Mouse (Mus musculus): ENCODE data around the gene Prss8. TPM values are rescaled to one million over a fixed set of nuclear protein-coding genes. Genes with fewer than 3 reads are reported as not detected.

The Prss8 gene
- polyA plus RNA-seq, 1 experiment from 2014 or later = 4.0 TPM

- peaks cover 63% of the 10 kb centered on the region for H3K36me3 ChIP-seq (ENCODE audit: control insufficient read depth, insufficient read depth, low read length)
- 0 out of 2 replicates have a peak, but pooled peaks cover 3% of the 10 kb centered on the region for H3K4me1 ChIP-seq (ENCODE audit: control insufficient read depth, insufficient read depth, low read length)
- ATAC-seq (ENCODE audit: insufficient number of reproducible peaks, low FRiP score, low TSS enrichment, low read depth) (no peak), DNase-seq (ENCODE audit: low spot score) (no peak)
- 90% methylated on average over 12 of the region's 12 CpGs for WGBS
- H3K9ac ChIP-seq (ENCODE audit: low read length) = no peak overlapping the region
- H3K4me2 ChIP-seq (ENCODE audit: low read depth, severe bottlenecking) = no peak overlapping the region
- H3K27ac ChIP-seq (replicated peaks; ENCODE audit: low read depth, low read length) = no peak overlapping the region
- no peak overlapping the region for H3K4me3 ChIP-seq (ENCODE audit: low read depth, low read length)
- no peaks in the 10 kb centered on the region for H3K27me3 ChIP-seq (ENCODE audit: control insufficient read depth, insufficient read depth, low read length)
- no peaks in the 10 kb centered on the region for H3K9me3 ChIP-seq (ENCODE audit: control insufficient read depth, low read length)
Observed at GRCm38 (mm10) chr7:127880431-127880830, 49.5 kb downstream of the Prss8 start.

GRCm38 (mm10) chr7:127879301-127879700, 50.6 kb downstream of the Prss8 start:
- H3K9me3 ChIP-seq (ENCODE audit: control insufficient read depth, low read length) = no peaks in the 10 kb centered on the region
- peaks cover 6% of the 10 kb centered on the region for H3K4me1 ChIP-seq (ENCODE audit: control insufficient read depth, insufficient read depth, low read length)
- H3K4me3 ChIP-seq (ENCODE audit: low read depth, low read length) = no peak overlapping the region
- ATAC-seq (ENCODE audit: insufficient number of reproducible peaks, low FRiP score, low TSS enrichment, low read depth) (no peak), DNase-seq (ENCODE audit: low spot score) (no peak)
- no peak overlapping the region for H3K9ac ChIP-seq (ENCODE audit: low read length)
- WGBS = 96% methylated on average over 9 of the region's 9 CpGs
- H3K36me3 ChIP-seq (ENCODE audit: control insufficient read depth, insufficient read depth, low read length) = peaks cover 61% of the 10 kb centered on the region
- no peak overlapping the region for H3K27ac ChIP-seq (replicated peaks; ENCODE audit: low read depth, low read length)
- H3K27me3 ChIP-seq (ENCODE audit: control insufficient read depth, insufficient read depth, low read length) = no peaks in the 10 kb centered on the region
- no peak overlapping the region for H3K4me2 ChIP-seq (ENCODE audit: low read depth, severe bottlenecking)

- DNase-seq (ENCODE audit: low spot score) (peak; percentile 95), ATAC-seq (ENCODE audit: insufficient number of reproducible peaks, low FRiP score, low TSS enrichment, low read depth) (peak; percentile 59; the same call in 1 of the 2 replicates)
- H3K4me3 ChIP-seq (ENCODE audit: low read depth, low read length) = peak within 1 kb of the TSS; percentile 73
- peak within 1 kb of the TSS; percentile 99 for H3K9ac ChIP-seq (ENCODE audit: low read length)
- H3K4me2 ChIP-seq (ENCODE audit: low read depth, severe bottlenecking) = peak within 1 kb of the TSS; percentile 72
- H3K4me1 ChIP-seq (ENCODE audit: control insufficient read depth, insufficient read depth, low read length) = peaks cover 11% of the 10 kb centered on the region
- no peaks in the 10 kb centered on the region for H3K27me3 ChIP-seq (ENCODE audit: control insufficient read depth, insufficient read depth, low read length)
- H3K27ac ChIP-seq (replicated peaks; ENCODE audit: low read depth, low read length) = peak within 1 kb of the TSS; percentile 96
- H3K36me3 ChIP-seq (ENCODE audit: control insufficient read depth, insufficient read depth, low read length) = peaks cover 41% of the 10 kb centered on the region
- WGBS = under 1% methylated on average over 60 of the region's 60 CpGs
- H3K9me3 ChIP-seq (ENCODE audit: control insufficient read depth, low read length) = no peaks in the 10 kb centered on the region
Observed at GRCm38 (mm10) chr7:127876467-127877348, 53.2 kb downstream of the Prss8 start, which contains the start of gene Zfp668. TSS of gene Zfp668 (minus strand) at chr7:127876828.

- Histone ChIP-seq H3K9me3 (ENCODE audit: control insufficient read depth, low read length) (no peaks in the 10 kb centered on the region), H3K27ac (replicated peaks; ENCODE audit: low read depth, low read length) (peak within 1 kb of the TSS; percentile 96), H3K4me1 (ENCODE audit: control insufficient read depth, insufficient read depth, low read length) (peaks cover 11% of the 10 kb centered on the region), H3K27me3 (ENCODE audit: control insufficient read depth, insufficient read depth, low read length) (no peaks in the 10 kb centered on the region), H3K9ac (ENCODE audit: low read length) (peak within 1 kb of the TSS; percentile 99), H3K36me3 (ENCODE audit: control insufficient read depth, insufficient read depth, low read length) (peaks cover 36% of the 10 kb centered on the region), H3K4me3 (ENCODE audit: low read depth, low read length) (peak within 1 kb of the TSS; percentile 73), H3K4me2 (ENCODE audit: low read depth, severe bottlenecking) (peak within 1 kb of the TSS; percentile 72)
- ATAC-seq (ENCODE audit: insufficient number of reproducible peaks, low FRiP score, low TSS enrichment, low read depth) (peak; percentile 84), DNase-seq (ENCODE audit: low spot score) (peak; percentile 91)
- under 1% methylated on average over 41 of the region's 41 CpGs for WGBS
Observed at GRCm38 (mm10) chr7:127876041-127876466, 53.9 kb downstream of the Prss8 start, which contains the start of gene Zfp646. TSS of gene Zfp646 (plus strand) at chr7:127876221.

Other genes with a start within 250 kb of the Prss8 start
- 83.9 and 85.5 TPM in 2 replicates for gene Bcl7c, start 221.2 kb downstream of the Prss8 start, polyA plus RNA-seq (2014; fragmentation: Nextera tagmentation; extraction: Ambion mirVana)
- gene Ctf1, start 217.4 kb downstream of the Prss8 start, polyA plus RNA-seq (2014; fragmentation: Nextera tagmentation; extraction: Ambion mirVana) = 19.6 and 21.4 TPM in 2 replicates
- 0.32 and 0.70 TPM in 2 replicates for gene Ctf2, start 197.9 kb downstream of the Prss8 start, polyA plus RNA-seq (2014; fragmentation: Nextera tagmentation; extraction: Ambion mirVana)
- gene Fbxl19, start 185.6 kb downstream of the Prss8 start, polyA plus RNA-seq (2014; fragmentation: Nextera tagmentation; extraction: Ambion mirVana) = 9.8 and 10.9 TPM in 2 replicates
- gene Orai3, start 160.3 kb downstream of the Prss8 start, polyA plus RNA-seq (2014; fragmentation: Nextera tagmentation; extraction: Ambion mirVana) = 11.7 and 12.3 TPM in 2 replicates
- 31.5 and 38.0 TPM in 2 replicates for gene Setd1a, start 153.4 kb downstream of the Prss8 start, polyA plus RNA-seq (2014; fragmentation: Nextera tagmentation; extraction: Ambion mirVana)
- gene Gm49388, start 144.5 kb downstream of the Prss8 start, polyA plus RNA-seq (2014; fragmentation: Nextera tagmentation; extraction: Ambion mirVana) = not detected in 2 replicates
- 7.0 and 8.0 TPM in 2 replicates for gene Hsd3b7, start 129.5 kb downstream of the Prss8 start, polyA plus RNA-seq (2014; fragmentation: Nextera tagmentation; extraction: Ambion mirVana)
- gene Stx4a, start 105.8 kb downstream of the Prss8 start, polyA plus RNA-seq (2014; fragmentation: Nextera tagmentation; extraction: Ambion mirVana) = 16.0 and 17.3 TPM in 2 replicates
- 6.7 and 8.0 TPM in 2 replicates for gene Stx1b, start 105.6 kb downstream of the Prss8 start, polyA plus RNA-seq (2014; fragmentation: Nextera tagmentation; extraction: Ambion mirVana)
- 15.8 and 21.2 TPM in 2 replicates for gene Zfp646, start 53.9 kb downstream of the Prss8 start, polyA plus RNA-seq (2014; fragmentation: Nextera tagmentation; extraction: Ambion mirVana)
- 27.7 and 28.9 TPM in 2 replicates for gene Zfp668, start 53.3 kb downstream of the Prss8 start, polyA plus RNA-seq (2014; fragmentation: Nextera tagmentation; extraction: Ambion mirVana)
- gene Prss53, start 39.1 kb downstream of the Prss8 start, polyA plus RNA-seq (2014; fragmentation: Nextera tagmentation; extraction: Ambion mirVana) = 0.85 and 0.92 TPM in 2 replicates
- gene Gm21974, start 34.6 kb downstream of the Prss8 start, polyA plus RNA-seq (2014; fragmentation: Nextera tagmentation; extraction: Ambion mirVana) = not detected in 2 replicates
- gene Vkorc1, start 34.5 kb downstream of the Prss8 start, polyA plus RNA-seq (2014; fragmentation: Nextera tagmentation; extraction: Ambion mirVana) = 63.1 and 66.6 TPM in 2 replicates
- gene Bckdk, start 26.0 kb downstream of the Prss8 start, polyA plus RNA-seq (2014; fragmentation: Nextera tagmentation; extraction: Ambion mirVana) = 124 TPM in 2 replicates
- gene Kat8, start 17.6 kb downstream of the Prss8 start, polyA plus RNA-seq (2014; fragmentation: Nextera tagmentation; extraction: Ambion mirVana) = 48.2 and 53.7 TPM in 2 replicates
- 11.5 and 13.3 TPM in 2 replicates for gene Prss36, start 16.6 kb upstream of the Prss8 start, polyA plus RNA-seq (2014; fragmentation: Nextera tagmentation; extraction: Ambion mirVana)
- 62.7 and 63.1 TPM in 2 replicates for gene Fus, start 37.4 kb upstream of the Prss8 start, polyA plus RNA-seq (2014; fragmentation: Nextera tagmentation; extraction: Ambion mirVana)
- gene Pycard, start 63.8 kb upstream of the Prss8 start, polyA plus RNA-seq (2014; fragmentation: Nextera tagmentation; extraction: Ambion mirVana) = 6.7 and 6.9 TPM in 2 replicates
- gene Trim72, start 73.8 kb upstream of the Prss8 start, polyA plus RNA-seq (2014; fragmentation: Nextera tagmentation; extraction: Ambion mirVana) = 0.10 and 0.20 TPM in 2 replicates
- gene Itgam, start 132.5 kb upstream of the Prss8 start, polyA plus RNA-seq (2014; fragmentation: Nextera tagmentation; extraction: Ambion mirVana) = 0.18 and 0.28 TPM in 2 replicates
- gene Gm49368, start 132.6 kb upstream of the Prss8 start, polyA plus RNA-seq (2014; fragmentation: Nextera tagmentation; extraction: Ambion mirVana) = not detected in 2 replicates
- gene Itgax, start 199.4 kb upstream of the Prss8 start, polyA plus RNA-seq (2014; fragmentation: Nextera tagmentation; extraction: Ambion mirVana) = not detected in 2 replicates
- 0.16 TPM in 1 of 2 replicates, not detected in the other for gene Itgad, start 224.3 kb upstream of the Prss8 start, polyA plus RNA-seq (2014; fragmentation: Nextera tagmentation; extraction: Ambion mirVana)